Mouse (Mus musculus) spleen, postnatal 10 days (tissue): ENCODE data around the gene Gm42791.
A peak's percentile ranks its signal among the peaks of the same experiment; 100 is the strongest.

Source experiments
- DNase-seq, 2 experiments: peaks; one replicate each; pipeline ENCODE4 v3.0.0; 2021 to 2022; ENCODE audit warnings: low spot score in 2 of 2

Gene Gm42791

GRCm38 (mm10) chr5:148978458-148979165 lies 16.3 kb downstream of the Gm42791 start:
- peak in 1 of 2 experiments; percentile 35 for DNase-seq

DNA sequence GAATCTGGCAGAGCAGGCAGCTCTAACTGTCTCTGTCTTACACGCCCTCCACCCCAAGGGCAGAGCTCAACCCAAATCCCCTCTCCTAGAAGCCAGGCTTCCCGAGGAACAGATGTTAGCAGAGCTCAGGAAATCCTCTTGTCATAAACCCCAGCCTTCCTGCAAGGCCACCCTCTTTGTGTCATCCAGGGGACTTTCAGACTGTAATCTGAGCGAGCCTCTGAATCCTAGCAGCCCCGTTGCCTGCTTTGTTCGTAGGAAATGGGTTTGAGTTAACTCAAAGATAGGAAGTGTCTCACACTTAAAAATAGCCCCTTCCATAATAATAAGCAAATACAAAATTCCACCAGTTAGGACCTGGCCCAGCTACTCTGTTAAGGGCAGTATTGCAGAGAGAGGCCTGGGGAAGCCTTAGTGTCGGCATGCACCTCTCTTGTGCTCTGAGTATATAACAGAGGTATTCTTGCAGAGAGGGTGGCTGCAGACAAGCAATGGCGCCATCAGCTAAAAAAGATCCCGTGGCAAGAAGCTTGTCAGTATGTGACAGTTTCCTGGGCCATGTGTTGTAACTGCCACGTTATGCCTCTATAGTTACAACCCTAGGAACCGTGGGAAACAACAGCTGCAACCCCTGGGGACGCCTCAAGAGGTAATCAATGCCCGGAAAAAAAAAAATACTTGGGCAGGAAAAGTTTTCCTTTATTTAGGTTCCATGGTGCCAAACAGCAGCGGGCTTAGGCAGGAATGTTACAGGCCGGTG lies 17.1 kb downstream of the Gm42791 start:
- peak in 1 of 2 experiments; percentile 49 for DNase-seq

DNA sequence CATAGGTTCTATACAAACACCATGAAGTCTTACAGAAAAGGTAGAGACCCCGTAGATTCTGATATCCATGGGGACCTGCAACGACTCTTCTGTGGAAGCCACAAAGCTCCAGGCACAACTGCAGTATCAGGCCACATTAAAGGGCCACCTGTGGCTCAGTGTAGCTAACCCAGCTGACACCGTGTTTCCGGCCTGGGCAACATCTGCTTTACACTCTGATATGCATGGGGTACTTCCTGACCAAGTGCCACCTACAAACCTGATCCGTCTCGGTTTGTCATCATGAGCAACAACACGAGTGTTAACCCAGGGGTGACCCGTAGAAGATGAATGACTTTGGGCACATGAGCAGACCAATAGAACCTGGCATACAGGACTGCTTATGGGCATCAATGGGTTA lies 18.1 kb downstream of the Gm42791 start:
- peak in 1 of 2 experiments; percentile 70 for DNase-seq

DNA sequence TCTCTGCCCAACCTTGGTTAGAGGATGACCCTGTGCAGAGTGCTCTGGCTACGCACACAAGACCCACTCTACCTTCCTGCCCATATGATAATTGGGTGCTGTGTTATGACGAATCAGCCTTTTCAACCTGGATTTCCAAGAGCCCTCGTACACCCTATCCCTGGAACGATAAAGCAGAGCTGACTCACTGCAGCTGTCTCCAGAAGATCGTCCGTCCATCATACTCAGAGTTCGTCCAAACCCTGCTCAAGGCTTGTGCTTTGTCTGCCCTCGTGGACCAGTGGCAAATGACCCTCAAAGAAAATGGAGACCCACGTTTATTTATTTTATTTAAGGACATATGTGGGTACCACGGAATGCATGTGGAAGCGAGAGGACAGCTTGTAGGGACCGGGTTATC lies 19.9 kb downstream of the Gm42791 start:
- no peak for DNase-seq

- DNase-seq = no peak
Observed at GRCm38 (mm10) chr5:148973019-148973668, 21.8 kb downstream of the Gm42791 start.

GRCm38 (mm10) chr5:148972167-148972566 lies 22.8 kb downstream of the Gm42791 start:
- DNase-seq = no peak

- no peak for DNase-seq
Observed at GRCm38 (mm10) chr5:148969648-148970047, 25.3 kb downstream of the Gm42791 start.

DNA sequence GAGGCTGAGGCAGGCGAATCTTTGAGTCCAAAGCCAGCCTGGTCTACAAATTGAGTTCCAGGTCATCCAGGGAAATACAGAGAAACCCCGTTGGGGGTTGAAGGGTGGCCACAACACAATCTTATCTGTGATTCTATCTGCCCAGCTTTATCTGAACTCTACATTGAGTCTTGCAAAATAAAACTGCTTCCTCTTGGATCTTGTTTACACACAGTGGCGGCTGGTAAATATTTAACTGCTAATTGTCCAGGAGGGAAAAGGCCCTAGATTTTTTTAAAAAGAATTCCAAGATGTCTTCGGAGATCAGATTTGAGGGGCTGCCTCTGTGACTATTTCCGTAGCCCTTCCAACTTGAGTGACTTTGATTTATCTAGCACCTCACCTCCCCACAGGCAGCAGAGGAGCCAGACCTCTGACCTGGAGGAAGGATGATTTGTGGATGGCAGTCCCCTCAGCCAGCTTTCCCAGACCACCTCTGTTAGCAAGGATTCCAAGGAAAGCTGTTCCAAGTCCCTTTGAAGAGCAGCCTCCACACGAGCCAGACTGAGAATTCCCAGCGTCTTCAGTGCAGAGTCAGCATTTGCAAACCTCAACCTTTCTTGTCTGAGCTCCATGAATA lies 25.9 kb downstream of the Gm42791 start:
- DNase-seq = no peak

- no peak for DNase-seq
Observed at GRCm38 (mm10) chr5:148968179-148968578, 26.8 kb downstream of the Gm42791 start.

- DNase-seq = no peak
Observed at GRCm38 (mm10) chr5:148966395-148966794, 28.6 kb downstream of the Gm42791 start.

DNA sequence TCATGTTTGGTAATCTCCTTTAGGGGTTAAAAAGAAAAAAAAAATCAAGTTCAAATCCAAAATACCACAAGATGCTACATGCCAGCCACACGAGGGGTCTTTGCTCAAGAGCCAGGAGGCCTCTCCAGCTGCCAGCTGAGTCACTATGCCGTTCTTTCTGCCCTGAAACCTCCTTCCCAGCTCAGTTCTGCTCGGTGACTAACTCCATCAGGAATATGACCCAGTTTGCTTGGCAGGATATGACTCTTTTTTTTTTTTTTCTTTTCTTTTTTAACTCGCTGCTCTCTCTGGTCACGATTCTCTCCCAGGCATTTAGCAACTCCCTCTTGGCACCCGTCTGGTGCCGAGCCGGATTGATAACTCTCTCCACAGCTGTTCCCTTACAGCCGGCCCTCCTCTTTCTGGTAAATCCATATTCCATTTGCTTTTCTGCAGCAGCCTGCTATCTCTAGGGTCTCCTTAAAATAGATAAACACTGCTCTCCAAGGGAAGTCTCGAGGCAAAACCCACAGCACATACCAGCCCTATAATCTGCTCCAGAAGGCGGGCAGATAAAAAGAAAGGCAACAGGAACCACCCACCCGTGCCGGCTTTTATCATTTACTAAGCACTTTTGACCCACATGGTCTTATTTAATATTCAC lies 29.1 kb downstream of the Gm42791 start:
- peak; percentile 34 to 44 for DNase-seq

- no peak for DNase-seq
Observed at GRCm38 (mm10) chr5:148965089-148965591, 29.8 kb downstream of the Gm42791 start.

DNA sequence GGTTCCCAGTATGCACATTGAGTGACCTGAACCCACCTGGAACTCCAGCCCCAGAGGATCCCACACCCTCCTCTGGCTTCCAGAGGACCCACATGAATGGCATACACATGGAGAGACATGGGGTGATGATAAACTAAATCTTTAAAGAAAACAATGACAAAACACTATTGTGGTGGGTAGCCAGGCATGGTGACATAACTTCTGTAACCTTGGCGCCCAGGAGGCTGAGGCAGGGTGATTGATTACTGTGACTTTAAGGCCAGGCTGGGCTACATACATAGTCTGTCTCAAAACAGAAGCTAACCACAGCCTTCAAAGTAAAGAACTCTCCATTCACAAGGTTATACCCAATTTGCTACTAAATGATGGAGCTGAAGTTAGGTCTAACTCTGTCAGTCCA lies 30.7 kb downstream of the Gm42791 start:
- no peak for DNase-seq

DNA sequence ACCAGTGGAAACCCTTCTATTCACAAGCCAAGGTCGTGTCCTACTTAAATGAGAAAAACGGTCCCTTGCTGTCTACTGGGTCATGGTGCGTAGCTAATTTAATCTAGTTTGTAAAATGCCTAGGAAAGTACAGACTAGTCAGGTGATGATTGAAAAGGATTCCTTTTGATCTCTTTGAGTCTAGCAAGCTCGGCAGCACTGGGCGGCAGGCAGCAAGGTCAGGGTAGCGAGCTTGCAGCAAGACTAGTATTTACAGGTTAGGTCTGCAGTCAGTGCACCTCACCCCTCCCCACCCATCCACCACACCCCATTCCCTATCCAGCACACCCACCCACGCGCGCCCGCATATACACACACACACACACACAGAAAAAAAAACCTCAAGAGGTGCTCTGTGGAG lies 34.7 kb downstream of the Gm42791 start:
- no peak for DNase-seq

DNA sequence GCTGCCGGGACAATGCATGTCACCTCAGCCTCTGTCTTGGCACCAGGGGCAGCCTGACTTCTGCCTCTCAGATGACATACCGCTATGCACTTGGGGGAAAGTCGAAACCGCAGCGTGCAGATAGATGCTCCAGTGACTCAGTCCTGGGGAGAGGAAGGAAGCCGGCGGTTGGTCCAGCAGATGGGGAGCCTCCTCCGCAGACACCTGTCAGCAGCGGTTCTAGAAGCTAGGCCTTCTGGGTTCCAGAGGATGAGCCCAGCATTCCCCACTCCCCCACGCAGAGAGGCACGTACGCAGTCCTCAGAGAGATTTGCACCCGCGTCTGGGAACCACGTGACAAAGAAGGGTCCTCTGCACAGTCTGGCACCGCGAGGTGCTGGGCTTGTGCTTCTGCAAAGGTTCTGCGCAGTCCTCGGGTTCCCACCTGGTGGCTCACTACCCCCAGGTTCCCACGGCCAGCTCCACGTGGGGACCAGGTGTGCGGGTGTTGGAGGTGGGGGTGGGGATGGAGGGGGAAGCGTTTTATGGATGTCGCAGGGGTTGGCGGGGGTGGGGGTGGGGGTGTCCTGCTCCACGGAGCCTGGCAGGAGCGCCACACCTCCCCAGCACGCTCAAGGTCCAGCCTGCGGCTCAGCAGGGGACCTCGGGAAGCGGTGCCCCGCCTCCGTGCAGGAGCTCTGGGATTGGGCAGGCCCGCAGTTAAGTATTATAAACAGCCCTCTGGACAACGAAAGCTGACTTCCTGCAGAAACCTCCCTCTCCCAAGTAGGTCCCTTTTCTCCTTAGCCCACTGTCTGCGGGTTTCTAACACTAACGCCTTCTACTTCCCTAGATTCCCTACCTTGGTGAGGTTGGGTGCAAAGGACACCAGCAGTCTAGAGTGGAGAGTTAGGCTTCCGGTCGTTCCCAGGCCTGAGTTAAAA lies 35.6 kb downstream of the Gm42791 start:
- peak; percentile 48 to 71 for DNase-seq

GRCm38 (mm10) chr5:148958355-148958754 lies 36.6 kb downstream of the Gm42791 start:
- DNase-seq = peak; percentile 47 to 70

DNA sequence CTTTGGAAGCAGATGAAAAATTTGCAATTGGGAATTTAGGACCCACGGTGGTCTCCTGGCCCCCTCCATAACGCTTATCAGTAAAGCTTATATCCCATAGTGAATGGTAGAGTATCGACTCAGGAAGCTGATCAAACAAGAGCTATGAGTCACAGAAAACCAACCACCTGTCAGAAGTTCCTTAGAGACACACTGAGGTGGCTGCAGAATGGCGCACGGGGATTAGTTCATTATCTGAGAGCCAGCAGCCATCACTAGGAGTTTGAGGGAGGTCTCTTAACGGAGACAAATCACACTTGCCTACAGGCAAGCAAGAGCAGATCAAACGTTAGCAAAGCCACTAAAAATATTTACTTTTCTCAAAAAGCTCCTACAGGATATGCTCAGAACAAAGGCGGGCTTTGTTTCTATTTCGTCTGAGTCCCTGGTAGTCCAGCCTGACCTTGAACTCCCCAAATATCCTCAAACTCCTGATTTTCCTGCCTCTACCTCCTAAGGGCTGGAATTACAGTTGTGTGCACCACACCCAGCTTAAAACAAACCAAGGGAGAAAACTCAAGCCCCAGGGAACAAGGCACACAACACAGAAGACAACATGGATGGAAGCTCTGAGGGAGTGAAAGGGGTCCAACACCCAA lies 37.9 kb downstream of the Gm42791 start:
- no peak for DNase-seq

DNA sequence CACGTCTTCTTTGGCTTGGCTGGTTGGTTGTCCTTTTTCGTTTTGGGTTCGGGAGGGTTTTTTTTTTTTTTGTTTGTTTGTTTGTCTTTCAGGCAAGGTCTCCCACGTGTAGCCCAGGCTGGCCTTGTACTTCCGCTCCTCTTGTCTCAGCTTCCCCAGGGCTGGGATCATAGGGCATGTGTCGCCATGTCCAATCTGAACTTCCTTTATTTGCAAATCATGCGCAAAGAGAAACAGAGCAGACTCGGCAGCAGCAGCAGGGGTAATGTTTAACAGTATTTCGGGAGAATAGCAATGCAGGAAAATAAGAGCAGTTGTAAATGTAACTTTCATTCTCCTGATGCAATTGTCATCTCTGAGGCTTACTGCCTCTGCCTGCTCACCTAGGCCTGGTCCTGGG lies 38.9 kb downstream of the Gm42791 start:
- DNase-seq = no peak

- DNase-seq = no peak
Observed at GRCm38 (mm10) chr5:148955575-148955974, 39.4 kb downstream of the Gm42791 start.
